Mouse (Mus musculus): ENCODE data around the gene Chchd6. TPM values are rescaled to one million over a fixed set of nuclear protein-coding genes. Genes with fewer than 3 reads are reported as not detected.

Chchd6 gene
- polyA plus RNA-seq, 1 experiment from 2014 or later = 164 TPM

GRCm38 (mm10) chr6:89354726-89355125 is 240.7 kb downstream of the Chchd6 start:
- H3K27ac ChIP-seq (replicated peaks; ENCODE audit: low read depth, low read length) = no peak overlapping the region; the same call in 1 of the 2 replicates
- DNase-seq (no peak), ATAC-seq (ENCODE audit: low FRiP score, low TSS enrichment) (no peak)
- H3K4me3 ChIP-seq (replicated peaks; ENCODE audit: low read depth, low read length) = no peak overlapping the region
- peaks cover 83% of the 10 kb centered on the region for H3K4me1 ChIP-seq (ENCODE audit: control insufficient read depth, insufficient read depth, low read length)
- H3K9ac ChIP-seq (replicated peaks; ENCODE audit: low read length) = no peak overlapping the region
- no peaks in the 10 kb centered on the region for H3K27me3 ChIP-seq (ENCODE audit: control insufficient read depth, insufficient read depth, low read length)
- H3K4me2 ChIP-seq (ENCODE audit: low read length) = no peak overlapping the region
- peaks cover 70% of the 10 kb centered on the region for H3K36me3 ChIP-seq (ENCODE audit: control insufficient read depth, insufficient read depth, low read length)
- no peaks in the 10 kb centered on the region for H3K9me3 ChIP-seq (ENCODE audit: control insufficient read depth, low read length)
- WGBS = 92% methylated on average over 12 of the region's 12 CpGs

- Histone ChIP-seq H3K9me3 (ENCODE audit: control insufficient read depth, low read length) (no peaks in the 10 kb centered on the region), H3K4me2 (ENCODE audit: low read length) (no peak overlapping the region), H3K4me3 (replicated peaks; ENCODE audit: low read depth, low read length) (no peak overlapping the region), H3K9ac (replicated peaks; ENCODE audit: low read length) (no peak overlapping the region), H3K27me3 (ENCODE audit: control insufficient read depth, insufficient read depth, low read length) (no peaks in the 10 kb centered on the region), H3K27ac (replicated peaks; ENCODE audit: low read depth, low read length) (no peak overlapping the region), H3K4me1 (ENCODE audit: control insufficient read depth, insufficient read depth, low read length) (peaks cover 76% of the 10 kb centered on the region), H3K36me3 (ENCODE audit: control insufficient read depth, insufficient read depth, low read length) (peaks cover 77% of the 10 kb centered on the region)
- WGBS = 77% methylated on average over 5 of the region's 5 CpGs
- no peak for ATAC-seq (ENCODE audit: low FRiP score, low TSS enrichment)
- DNase-seq = no peak
These were observed 241.4 kb downstream of the Chchd6 start for GRCm38 (mm10) chr6:89354076-89354475.

GRCm38 (mm10) chr6:89353101-89353500 is 242.4 kb downstream of the Chchd6 start:
- Histone ChIP-seq H3K9ac (replicated peaks; ENCODE audit: low read length) (no peak overlapping the region), H3K4me3 (replicated peaks; ENCODE audit: low read depth, low read length) (no peak overlapping the region), H3K27me3 (ENCODE audit: control insufficient read depth, insufficient read depth, low read length) (no peaks in the 10 kb centered on the region), H3K27ac (replicated peaks; ENCODE audit: low read depth, low read length) (no peak overlapping the region; the same call in 1 of the 2 replicates), H3K36me3 (ENCODE audit: control insufficient read depth, insufficient read depth, low read length) (peaks cover 86% of the 10 kb centered on the region), H3K4me2 (ENCODE audit: low read length) (no peak overlapping the region), H3K9me3 (ENCODE audit: control insufficient read depth, low read length) (no peaks in the 10 kb centered on the region), H3K4me1 (ENCODE audit: control insufficient read depth, insufficient read depth, low read length) (peaks cover 66% of the 10 kb centered on the region)
- no peak for DNase-seq
- no peak for ATAC-seq (ENCODE audit: low FRiP score, low TSS enrichment)
- 75% methylated on average over 8 of the region's 8 CpGs for WGBS

- no peaks in the 10 kb centered on the region for H3K27me3 ChIP-seq (ENCODE audit: control insufficient read depth, insufficient read depth, low read length)
- peaks cover 93% of the 10 kb centered on the region for H3K36me3 ChIP-seq (ENCODE audit: control insufficient read depth, insufficient read depth, low read length)
- H3K27ac ChIP-seq (replicated peaks; ENCODE audit: low read depth, low read length) = peak overlapping the region; percentile 74
- no peaks in the 10 kb centered on the region for H3K9me3 ChIP-seq (ENCODE audit: control insufficient read depth, low read length)
- ATAC-seq (ENCODE audit: low FRiP score, low TSS enrichment) = peak; percentile 69
- H3K4me3 ChIP-seq (replicated peaks; ENCODE audit: low read depth, low read length) = no peak overlapping the region
- H3K4me1 ChIP-seq (ENCODE audit: control insufficient read depth, insufficient read depth, low read length) = peaks cover 56% of the 10 kb centered on the region
- H3K9ac ChIP-seq (replicated peaks; ENCODE audit: low read length) = peak overlapping the region; percentile 9; the same call in 1 of the 2 replicates
- peak; percentile 81 for DNase-seq
- WGBS = 9% methylated on average over 5 of the region's 5 CpGs
- H3K4me2 ChIP-seq (ENCODE audit: low read length) = no peak overlapping the region
These were observed 243.9 kb downstream of the Chchd6 start for GRCm38 (mm10) chr6:89351441-89352137.

- H3K36me3 ChIP-seq (ENCODE audit: control insufficient read depth, insufficient read depth, low read length) = peaks cover 91% of the 10 kb centered on the region
- H3K27me3 ChIP-seq (ENCODE audit: control insufficient read depth, insufficient read depth, low read length) = no peaks in the 10 kb centered on the region
- 100% methylated on average over 2 of the region's 2 CpGs for WGBS
- no peak overlapping the region for H3K4me3 ChIP-seq (replicated peaks; ENCODE audit: low read depth, low read length)
- no peak overlapping the region for H3K4me2 ChIP-seq (ENCODE audit: low read length)
- ATAC-seq (ENCODE audit: low FRiP score, low TSS enrichment) = no peak
- H3K4me1 ChIP-seq (ENCODE audit: control insufficient read depth, insufficient read depth, low read length) = peaks cover 45% of the 10 kb centered on the region
- no peak overlapping the region for H3K9ac ChIP-seq (replicated peaks; ENCODE audit: low read length)
- H3K27ac ChIP-seq (replicated peaks; ENCODE audit: low read depth, low read length) = peak overlapping the region; percentile 74; the same call in 1 of the 2 replicates
- H3K9me3 ChIP-seq (ENCODE audit: control insufficient read depth, low read length) = no peaks in the 10 kb centered on the region
- DNase-seq = no peak
These were observed 244.9 kb downstream of the Chchd6 start for GRCm38 (mm10) chr6:89350520-89350919.

GRCm38 (mm10) chr6:89350037-89350515 is 245.4 kb downstream of the Chchd6 start:
- H3K9me3 ChIP-seq (ENCODE audit: control insufficient read depth, low read length) = no peaks in the 10 kb centered on the region
- H3K36me3 ChIP-seq (ENCODE audit: control insufficient read depth, insufficient read depth, low read length) = peaks cover 87% of the 10 kb centered on the region
- 79% methylated on average over 1 of the region's 1 CpGs for WGBS
- DNase-seq (no peak), ATAC-seq (ENCODE audit: low FRiP score, low TSS enrichment) (no peak)
- H3K4me1 ChIP-seq (ENCODE audit: control insufficient read depth, insufficient read depth, low read length) = peaks cover 40% of the 10 kb centered on the region
- H3K27me3 ChIP-seq (ENCODE audit: control insufficient read depth, insufficient read depth, low read length) = no peaks in the 10 kb centered on the region
- no peak overlapping the region for H3K4me2 ChIP-seq (ENCODE audit: low read length)
- no peak overlapping the region for H3K4me3 ChIP-seq (replicated peaks; ENCODE audit: low read depth, low read length)
- H3K9ac ChIP-seq (replicated peaks; ENCODE audit: low read length) = no peak overlapping the region
- no peak overlapping the region for H3K27ac ChIP-seq (replicated peaks; ENCODE audit: low read depth, low read length)

- Histone ChIP-seq H3K4me2 (ENCODE audit: low read length) (no peak overlapping the region), H3K27ac (replicated peaks; ENCODE audit: low read depth, low read length) (no peak overlapping the region), H3K9me3 (ENCODE audit: control insufficient read depth, low read length) (no peaks in the 10 kb centered on the region), H3K4me1 (ENCODE audit: control insufficient read depth, insufficient read depth, low read length) (peaks cover 31% of the 10 kb centered on the region), H3K36me3 (ENCODE audit: control insufficient read depth, insufficient read depth, low read length) (peaks cover 75% of the 10 kb centered on the region), H3K4me3 (replicated peaks; ENCODE audit: low read depth, low read length) (no peak overlapping the region), H3K9ac (replicated peaks; ENCODE audit: low read length) (no peak overlapping the region), H3K27me3 (ENCODE audit: control insufficient read depth, insufficient read depth, low read length) (no peaks in the 10 kb centered on the region)
- WGBS = 80% methylated on average over 9 of the region's 9 CpGs
- DNase-seq (no peak), ATAC-seq (ENCODE audit: low FRiP score, low TSS enrichment) (no peak)
These were observed 247.1 kb downstream of the Chchd6 start for GRCm38 (mm10) chr6:89348363-89348762.

GRCm38 (mm10) chr6:89347792-89348191 is 247.7 kb downstream of the Chchd6 start:
- DNase-seq (no peak), ATAC-seq (ENCODE audit: low FRiP score, low TSS enrichment) (no peak)
- Histone ChIP-seq H3K4me1 (ENCODE audit: control insufficient read depth, insufficient read depth, low read length) (peaks cover 26% of the 10 kb centered on the region), H3K4me3 (replicated peaks; ENCODE audit: low read depth, low read length) (no peak overlapping the region), H3K27ac (replicated peaks; ENCODE audit: low read depth, low read length) (no peak overlapping the region), H3K4me2 (ENCODE audit: low read length) (no peak overlapping the region), H3K9me3 (ENCODE audit: control insufficient read depth, low read length) (no peaks in the 10 kb centered on the region), H3K27me3 (ENCODE audit: control insufficient read depth, insufficient read depth, low read length) (no peaks in the 10 kb centered on the region), H3K9ac (replicated peaks; ENCODE audit: low read length) (no peak overlapping the region), H3K36me3 (ENCODE audit: control insufficient read depth, insufficient read depth, low read length) (peaks cover 75% of the 10 kb centered on the region)
- 67% methylated on average over 1 of the region's 1 CpGs for WGBS

- no peak overlapping the region for H3K4me3 ChIP-seq (replicated peaks; ENCODE audit: low read depth, low read length)
- H3K36me3 ChIP-seq (ENCODE audit: control insufficient read depth, insufficient read depth, low read length) = peaks cover 83% of the 10 kb centered on the region
- H3K4me1 ChIP-seq (ENCODE audit: control insufficient read depth, insufficient read depth, low read length) = peaks cover 7% of the 10 kb centered on the region
- whole genome bisulfite sequencing = 91% methylated on average over 1 of the region's 1 CpGs
- H3K27ac ChIP-seq (replicated peaks; ENCODE audit: low read depth, low read length) = no peak overlapping the region
- no peak for ATAC-seq (ENCODE audit: low FRiP score, low TSS enrichment)
- no peak overlapping the region for H3K4me2 ChIP-seq (ENCODE audit: low read length)
- H3K9ac ChIP-seq (replicated peaks; ENCODE audit: low read length) = no peak overlapping the region
- no peaks in the 10 kb centered on the region for H3K9me3 ChIP-seq (ENCODE audit: control insufficient read depth, low read length)
- H3K27me3 ChIP-seq (ENCODE audit: control insufficient read depth, insufficient read depth, low read length) = no peaks in the 10 kb centered on the region
- no peak for DNase-seq
These were observed 249.6 kb downstream of the Chchd6 start for GRCm38 (mm10) chr6:89345855-89346254.
